Mouse (Mus musculus) right cerebral cortex, postnatal 4 days (tissue): Measurements from ENCODE around the gene Lbp.

Experiments
- DNase-seq: peaks from one replicate; pipeline ENCODE4 v3.0.0-alpha.2; 2022

Lbp gene

DNA sequence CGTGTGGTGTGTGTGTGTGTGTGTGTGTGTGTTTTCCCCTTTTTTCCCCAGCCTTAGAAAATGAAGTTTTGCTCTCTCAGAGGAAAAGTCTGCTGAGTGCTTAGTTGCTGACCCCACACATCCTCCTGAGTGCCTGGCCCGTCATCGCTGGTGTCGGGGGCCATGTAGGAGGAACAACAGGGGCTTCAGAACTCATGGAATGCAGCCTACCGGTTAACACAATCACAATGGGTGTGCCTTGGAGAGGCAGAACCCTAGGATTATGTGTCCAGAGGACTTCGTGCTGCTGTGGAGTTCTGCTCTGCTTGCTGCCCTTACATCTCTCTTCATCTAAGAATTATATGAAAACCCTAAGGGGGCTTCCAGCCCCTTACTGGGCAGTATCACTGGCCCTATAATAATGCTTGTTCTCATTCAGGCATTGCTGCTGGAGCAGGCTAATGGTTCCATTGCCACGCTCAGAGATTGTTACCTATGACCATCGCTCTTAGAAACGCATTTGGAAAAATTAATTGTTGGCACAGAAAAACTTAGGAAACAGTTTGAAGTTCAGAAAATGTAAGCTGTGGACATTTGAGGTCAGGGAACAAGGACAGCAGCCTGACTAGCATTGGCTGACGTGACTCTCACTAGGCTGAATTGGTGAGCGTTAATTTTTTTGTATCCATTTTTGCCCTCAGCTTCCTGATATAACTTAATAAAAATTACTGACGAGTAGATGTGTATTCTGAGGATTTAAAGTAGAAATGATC lies 59.0 kb downstream of the Lbp start:
- DNase-seq = no peak

DNA sequence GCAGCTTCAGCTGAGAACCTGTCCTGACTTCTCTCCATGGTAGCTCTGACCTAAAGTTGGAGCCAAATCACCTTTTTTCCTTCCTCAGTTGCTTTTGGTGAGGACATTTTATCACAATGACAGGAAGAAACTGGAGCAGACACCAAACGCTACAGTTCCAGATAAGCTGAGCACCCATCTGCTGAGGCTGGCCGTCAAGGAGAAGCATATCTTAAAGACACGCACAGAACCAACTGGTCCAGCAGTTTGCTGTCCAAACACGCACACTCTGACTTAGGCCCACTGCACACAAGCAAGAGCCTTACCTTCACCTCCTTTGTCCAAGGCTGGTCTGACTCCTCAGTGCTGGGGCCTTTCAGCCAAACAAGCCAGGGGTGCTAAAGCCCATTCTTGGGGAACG lies 61.4 kb downstream of the Lbp start:
- no peak for DNase-seq

DNA sequence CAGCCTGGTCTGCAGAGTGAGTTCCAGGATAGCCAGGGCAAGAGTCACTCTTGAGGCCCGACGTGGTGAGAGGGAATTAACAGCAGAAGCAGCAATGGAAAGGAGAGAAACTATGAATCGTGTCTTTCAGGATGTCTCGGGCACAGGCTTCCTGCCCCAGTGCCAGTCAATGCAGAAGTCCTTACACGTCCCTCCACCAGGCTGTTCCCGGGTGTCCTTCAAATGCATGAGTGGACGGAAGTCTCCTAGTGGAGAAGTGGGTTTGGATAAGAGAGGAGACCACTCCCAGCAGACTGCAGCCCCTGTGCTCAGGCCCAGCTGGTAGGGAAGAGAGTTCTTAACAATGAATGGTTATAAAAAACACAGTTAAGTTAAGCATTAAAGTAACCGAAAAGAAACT lies 62.0 kb downstream of the Lbp start:
- no peak for DNase-seq

DNA sequence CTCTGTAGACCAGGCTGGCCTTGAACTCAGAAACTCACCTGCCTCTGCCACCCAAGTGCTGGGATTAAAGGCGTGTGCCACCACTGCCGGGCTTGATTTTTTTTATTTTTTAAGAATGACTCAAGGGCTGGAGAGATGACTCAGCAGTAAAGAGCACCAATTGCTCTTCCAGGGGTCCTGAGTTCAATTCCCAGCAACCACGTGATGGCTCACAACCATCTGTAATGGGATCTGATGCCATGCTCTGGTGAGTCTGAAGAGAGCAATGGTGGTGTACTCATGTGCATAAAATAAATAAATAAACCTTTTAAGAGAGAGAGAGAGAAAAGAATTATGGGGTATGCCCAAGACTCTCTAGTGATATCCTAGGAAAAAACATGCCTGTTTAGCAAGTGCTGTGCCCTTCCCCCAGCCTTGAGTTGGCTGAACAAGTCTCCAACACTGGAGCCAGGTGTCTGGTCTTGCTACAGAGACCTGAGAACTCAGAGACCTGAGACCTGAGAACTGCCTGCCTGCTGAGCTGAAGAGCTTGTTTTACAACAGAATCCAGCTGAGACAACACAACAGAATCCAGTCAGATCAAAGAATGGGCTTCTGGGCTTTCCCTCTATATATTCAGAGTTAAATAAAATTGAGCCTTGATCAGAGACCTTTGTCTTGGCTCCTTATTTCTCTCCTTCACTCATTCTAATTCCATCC lies 63.3 kb downstream of the Lbp start:
- no peak for DNase-seq

DNA sequence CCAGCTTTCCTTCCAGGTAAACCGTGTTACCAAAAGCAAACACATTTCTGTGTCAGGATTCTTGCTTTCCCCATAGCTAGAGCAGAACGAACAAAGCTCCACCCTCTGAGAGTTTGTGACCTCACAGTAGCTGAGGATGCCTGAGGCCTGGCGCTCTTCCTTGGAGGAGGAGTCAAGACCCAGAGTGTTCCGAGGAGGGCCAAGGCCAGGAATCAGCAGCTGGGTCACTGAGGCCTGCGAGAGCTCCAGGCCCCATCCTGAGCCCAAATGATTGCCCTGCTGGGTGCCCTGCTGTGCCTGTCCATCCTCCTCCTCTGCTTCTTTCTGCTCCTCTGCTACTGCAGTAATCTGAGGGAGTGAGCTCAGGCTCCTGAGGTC lies 63.9 kb downstream of the Lbp start:
- no peak for DNase-seq

DNA sequence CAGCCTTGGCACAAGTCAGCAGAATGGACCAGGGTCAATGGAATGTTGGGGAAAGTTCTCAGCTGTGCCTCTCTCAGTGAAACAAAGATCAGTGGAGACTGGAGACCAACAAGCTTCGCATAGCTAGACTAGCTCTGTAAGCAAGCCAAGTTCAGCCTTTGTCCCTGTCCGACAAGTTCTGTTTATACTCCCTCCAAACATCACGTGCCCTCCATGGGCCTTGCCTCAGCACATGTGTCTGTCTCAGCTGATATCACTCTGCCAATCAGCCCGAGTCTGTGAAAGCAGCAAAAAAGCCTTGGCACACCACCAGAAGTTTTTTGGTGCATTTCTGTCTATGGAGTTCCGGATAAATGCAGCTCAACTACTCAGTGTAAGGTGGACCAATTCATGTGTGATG lies 66.8 kb downstream of the Lbp start:
- DNase-seq = no peak

DNA sequence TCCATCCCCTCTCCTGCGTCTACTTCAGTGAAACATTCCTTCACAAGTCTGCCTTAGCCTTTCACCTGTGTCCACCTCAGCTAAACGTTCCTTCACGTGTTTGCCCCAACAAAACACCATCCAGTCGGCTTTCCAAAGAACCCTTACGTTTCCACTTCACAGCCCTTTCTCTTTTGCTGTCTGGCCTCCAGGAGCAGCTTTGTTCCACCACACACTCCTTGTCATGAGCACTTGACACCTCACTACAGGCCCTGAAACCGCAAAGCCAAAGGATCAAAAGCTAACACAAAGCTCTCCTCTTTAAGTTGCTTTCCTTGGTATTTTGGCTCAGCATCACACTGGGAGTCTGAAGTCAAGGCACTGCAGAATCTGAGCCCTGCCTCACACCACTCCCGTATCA lies 67.2 kb downstream of the Lbp start:
- DNase-seq = no peak

DNA sequence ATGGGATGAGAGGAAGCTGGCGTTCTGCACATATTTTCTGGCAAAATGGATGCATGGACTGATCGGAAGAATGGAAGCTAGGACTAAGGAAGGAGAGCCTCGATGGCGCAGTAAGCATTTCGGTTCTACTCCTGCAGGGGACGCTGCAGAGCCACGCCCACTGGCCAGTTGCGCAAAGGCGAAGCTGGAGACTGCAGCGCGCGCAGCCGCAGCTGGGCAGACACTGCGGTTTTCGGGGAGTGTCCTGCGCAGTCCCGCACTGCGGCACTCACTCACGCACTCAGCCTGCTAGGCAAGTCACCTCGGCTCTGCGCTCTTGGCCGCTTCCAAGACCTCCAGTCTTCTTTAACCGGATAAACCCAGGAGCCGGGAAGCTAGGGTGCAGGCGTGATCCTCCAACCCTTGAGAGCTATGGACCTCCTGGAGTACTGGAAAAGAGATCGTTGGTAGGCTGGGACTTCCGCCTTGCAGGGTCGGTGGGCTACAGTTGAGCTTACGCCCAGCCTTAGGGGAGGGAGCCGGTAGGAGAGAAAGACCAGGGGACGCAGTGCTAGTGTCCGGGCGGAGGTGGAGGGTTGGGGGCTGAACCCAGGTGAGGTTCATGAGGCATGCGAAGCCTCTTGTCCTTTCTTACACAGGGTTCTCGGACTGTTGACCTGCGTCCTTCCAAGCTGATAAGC lies 69.3 kb downstream of the Lbp start, which contains the start of gene Snhg11:
Snhg11 (plus strand) TSS at position 196 of the 680 bp plus-strand sequence.
- DNase-seq = peak; percentile 80

DNA sequence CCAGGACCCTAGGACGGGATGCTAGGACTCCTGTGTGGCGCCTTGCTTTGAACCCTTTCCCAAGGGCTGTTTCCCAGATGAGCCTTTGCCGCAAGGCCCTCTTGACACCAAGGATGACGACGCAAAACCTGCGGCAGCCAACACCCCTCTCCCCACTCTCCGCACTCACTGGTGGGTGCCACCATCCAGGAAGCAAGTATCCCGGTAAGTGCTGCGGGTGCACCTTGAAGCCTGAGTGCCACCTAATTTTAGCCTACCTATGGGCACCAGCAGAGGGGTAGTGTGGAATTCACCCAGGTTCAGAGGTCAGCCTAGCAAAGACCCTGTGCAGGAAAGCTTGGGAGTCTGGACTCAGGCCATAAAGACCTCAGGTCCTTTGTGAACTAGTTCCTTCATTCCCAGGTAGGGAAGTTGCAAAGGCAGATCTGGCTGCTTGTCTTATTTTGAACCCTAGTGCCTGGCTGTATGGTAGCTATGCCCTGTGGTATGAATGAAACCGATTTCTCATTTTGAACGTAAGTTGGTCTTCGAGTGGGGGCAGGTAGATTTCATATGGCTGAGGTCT lies 69.9 kb downstream of the Lbp start:
- no peak for DNase-seq

DNA sequence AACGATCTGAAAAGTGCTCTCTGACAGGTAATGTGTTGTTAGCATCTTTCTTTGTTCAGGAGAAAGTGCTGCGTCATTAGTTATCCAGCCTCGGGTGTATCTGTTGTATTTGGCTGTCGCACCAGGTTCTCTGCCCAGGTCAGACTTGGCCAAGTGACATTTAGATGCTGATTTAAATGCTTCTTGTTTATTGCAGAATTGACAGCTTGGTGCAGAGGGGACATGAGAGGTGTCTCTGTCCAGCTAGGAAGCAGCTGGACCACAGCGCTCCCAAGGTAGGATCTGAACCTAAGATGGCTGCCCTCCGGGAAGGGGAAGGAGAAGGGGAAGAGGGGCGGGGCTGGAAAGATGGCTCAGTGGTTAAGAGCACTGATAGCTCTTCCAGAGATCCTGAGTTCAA lies 70.5 kb downstream of the Lbp start:
- no peak for DNase-seq

DNA sequence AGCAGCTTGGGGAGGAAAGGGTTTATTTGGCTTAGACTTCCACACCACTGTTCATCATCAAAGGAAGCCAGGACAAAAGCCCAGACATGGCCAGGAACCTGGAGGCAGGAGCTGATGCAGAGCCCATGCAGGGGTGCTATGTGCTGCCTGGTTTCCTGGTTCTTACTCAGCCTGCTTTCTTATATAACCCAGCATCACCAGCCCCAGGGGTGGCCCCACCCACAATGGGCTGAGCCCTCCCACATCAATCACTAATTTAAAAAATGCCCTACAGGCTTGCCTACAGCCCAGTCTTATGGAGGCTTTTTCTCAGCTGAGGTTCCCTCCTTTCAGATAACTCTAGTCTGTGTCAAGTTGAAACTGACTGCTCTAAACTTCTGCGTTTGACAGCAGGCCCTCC lies 71.5 kb downstream of the Lbp start:
- no peak for DNase-seq

DNA sequence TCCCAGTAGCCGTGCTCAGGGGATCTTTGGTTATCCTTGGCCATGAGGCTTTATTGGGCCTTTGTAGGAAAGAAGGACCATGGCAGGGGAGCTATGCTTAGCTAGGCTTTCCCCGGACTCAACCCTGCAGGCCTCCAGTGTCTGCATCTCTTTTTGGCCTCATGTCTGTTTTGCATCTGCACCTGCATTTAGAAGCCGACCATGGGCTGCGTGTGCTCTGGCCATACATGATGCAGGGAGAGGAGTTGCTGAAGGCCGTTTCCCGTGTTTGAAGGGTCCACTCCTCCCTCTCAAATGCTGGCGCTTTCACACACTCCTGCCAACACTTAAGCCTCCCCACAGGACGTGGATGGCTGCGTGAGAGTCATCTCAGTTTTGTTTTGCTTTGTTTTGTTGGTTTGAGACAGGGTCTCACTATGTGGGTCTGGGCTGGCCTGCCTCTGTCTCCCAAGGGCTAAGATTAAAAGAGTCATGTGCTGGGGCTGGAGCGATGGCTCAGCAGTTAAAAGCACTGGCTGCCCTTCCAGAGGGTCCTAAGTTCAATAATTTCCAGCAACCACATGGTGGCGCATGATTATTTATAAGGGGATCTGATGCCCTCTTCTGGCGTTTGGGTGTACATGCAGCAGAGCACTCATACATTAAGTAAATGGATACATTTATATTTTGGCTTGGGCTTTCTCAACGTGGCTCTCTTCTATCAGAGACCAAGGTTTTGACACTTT lies 73.2 kb downstream of the Lbp start:
- DNase-seq = peak; percentile 59
